In genomic region chr9:99153655-99154054, GRCm38 (mm10) we compare ENCODE assay signal across 8 mouse cellular contexts. TPM values are rescaled to one million over a fixed set of nuclear protein-coding genes. Genes with fewer than 3 reads are reported as not detected.
DNase-seq lines count a peak whose midpoint lies in the region; ATAC-seq lines count a peak whose summit lies in the region.

No protein-coding gene starts in this region.

- ATAC-seq in cerebellum, adult (ENCODE audit: insufficient number of reproducible peaks, low FRiP score, low TSS enrichment): no peak
- no peak for ATAC-seq in erythroblast, adult 5-6 weeks (replicated peaks; ENCODE audit: low FRiP score, poor library complexity, severe bottlenecking)

- DNase-seq in cerebellum, adult 18-20 months: peak; percentile 43 to 59
- peak; percentile 25 for DNase-seq in ovary, postnatal 36 days (ENCODE audit: low spot score)
- DNase-seq in ovary, postnatal 10 days (ENCODE audit: low spot score): no peak
- DNase-seq in heart, adult 9 months (ENCODE audit: low spot score in 2 of 2): peak; percentile 39 to 50
- peak; percentile 72 for DNase-seq in lung, postnatal 36 days
- no peak for DNase-seq in spleen, postnatal 14 days (ENCODE audit: low spot score in 2 of 2)

RNA-seq across cellular contexts. Expression of gene Pik3cb, which starts 13.2 kb away (rescaled TPM):
- total RNA-seq in erythroblast, adult 5-6 weeks (2015; ENCODE audit: low replicate concordance): 7.5 and 9.2 TPM in 2 replicates
- 4.7 and 4.9 TPM in 2 replicates for total RNA-seq in erythroblast, adult 5-6 weeks (2017; ENCODE audit: low replicate concordance)

Comparison
In these comparisons a context has a peak if more than half of its experiments do, and no peak if none do; other contexts are left out.
1. DNase-seq: peak in cerebellum, adult 18-20 months (2 of 2), ovary, postnatal 36 days (single experiment), heart, adult 9 months (2 of 2) and lung, postnatal 36 days (single experiment); none in ovary, postnatal 10 days (single experiment) and spleen, postnatal 14 days (0 of 2).